Mouse (Mus musculus) forebrain, embryonic 13.5 days (tissue): ENCODE data around the gene St6gal1. TPM values are rescaled to one million over a fixed set of nuclear protein-coding genes. Genes with fewer than 3 reads are reported as not detected.

Experiments
- ATAC-seq: fragments of 200-750 bp; cut with Nextera tagmentation; 2 replicates; pipeline ENCODE4 v1.8.0; 2017
- H3K27ac ChIP-seq: fragments of 300-500 bp; sonication (generic); 2 replicates; pipeline ENCODE4 v1.5.1; 2015; ENCODE audit warnings: inconsistent platforms, mild to moderate bottlenecking, moderate library complexity
- H3K27me3 ChIP-seq: fragments of 300-500 bp; sonication (generic); 2 replicates; pipeline ENCODE4 v1.6.1; 2015; ENCODE audit warnings: mild to moderate bottlenecking, inconsistent platforms
- H3K36me3 ChIP-seq: fragments of 300-500 bp; sonication (generic); 2 replicates; pipeline ENCODE4 v1.6.1; 2015; ENCODE audit warnings: mild to moderate bottlenecking, inconsistent platforms; ENCODE audit not compliant: poor library complexity, severe bottlenecking
- H3K4me1 ChIP-seq: fragments of 300-500 bp; sonication (generic); 2 replicates; pipeline ENCODE4 v1.6.1; 2015; ENCODE audit warnings: inconsistent platforms
- H3K4me2 ChIP-seq: fragments of 300-500 bp; sonication (generic); 2 replicates; pipeline ENCODE4 v1.6.1; 2015; ENCODE audit warnings: inconsistent platforms, mild to moderate bottlenecking, moderate library complexity
- H3K4me3 ChIP-seq: fragments of 300-500 bp; sonication (generic); 2 replicates; pipeline ENCODE4 v1.5.1; 2015; ENCODE audit warnings: mild to moderate bottlenecking, inconsistent platforms
- H3K9ac ChIP-seq: fragments of 300-500 bp; sonication (generic); 2 replicates; pipeline ENCODE4 v1.6.1; 2015; ENCODE audit warnings: mild to moderate bottlenecking, inconsistent platforms
- H3K9me3 ChIP-seq: fragments of 300-500 bp; sonication (generic); replicated peaks from 2 replicates; pipeline ENCODE4 v1.6.1; 2016; ENCODE audit warnings: inconsistent platforms
- WGBS: fragments of 180-500 bp; shearing (Covaris S2); methylation state at CpG from one replicate; pipeline ENCODE4 v1.1.7; 2015; 5-methylcytosine and 5-hydroxymethylcytosine counted together
- polyA plus RNA-seq: library from polyadenylated mRNA; unstranded; fragments of >200 nt; fragmentation: Nextera tagmentation; extraction: Ambion mirVana; gene quantifications from 2 replicates; pipeline ENCODE4 v1.2.1, GENCODE M21; 2015

Gene St6gal1
- polyA plus RNA-seq, 1 experiment from 2014 or later, result 39.5 TPM

- peak overlapping the region; percentile 93 for H3K27ac ChIP-seq
- peak overlapping the region; percentile 73 for H3K4me3 ChIP-seq
- WGBS, result under 1% methylated on average over 41 of the region's 46 CpGs
- H3K4me1 ChIP-seq, result peaks cover 38% of the 10 kb centered on the region
- peak overlapping the region; percentile 96 for H3K9ac ChIP-seq
- ATAC-seq, result peak; percentile 88
- H3K36me3 ChIP-seq, result no peaks in the 10 kb centered on the region
- H3K9me3 ChIP-seq, result no peaks in the 10 kb centered on the region
- peak overlapping the region; percentile 71 for H3K4me2 ChIP-seq
- no peaks in the 10 kb centered on the region; the same call in 1 of the 2 replicates for H3K27me3 ChIP-seq
These were observed 655 bp downstream of the St6gal1 start for GRCm38 (mm10) chr16:23225069-23225721.

GRCm38 (mm10) chr16:23225821-23226600 is 1.5 kb downstream of the St6gal1 start:
- Histone ChIP-seq H3K36me3 (no peaks in the 10 kb centered on the region), H3K9me3 (no peaks in the 10 kb centered on the region), H3K27ac (peak overlapping the region; percentile 93), H3K27me3 (no peaks in the 10 kb centered on the region; the same call in 1 of the 2 replicates), H3K4me1 (peaks cover 44% of the 10 kb centered on the region), H3K4me3 (peak overlapping the region; percentile 73), H3K9ac (peak overlapping the region; percentile 96), H3K4me2 (peak overlapping the region; percentile 71)
- WGBS, result under 1% methylated on average over 28 of the region's 28 CpGs
- ATAC-seq, result peak; percentile 57

DNA sequence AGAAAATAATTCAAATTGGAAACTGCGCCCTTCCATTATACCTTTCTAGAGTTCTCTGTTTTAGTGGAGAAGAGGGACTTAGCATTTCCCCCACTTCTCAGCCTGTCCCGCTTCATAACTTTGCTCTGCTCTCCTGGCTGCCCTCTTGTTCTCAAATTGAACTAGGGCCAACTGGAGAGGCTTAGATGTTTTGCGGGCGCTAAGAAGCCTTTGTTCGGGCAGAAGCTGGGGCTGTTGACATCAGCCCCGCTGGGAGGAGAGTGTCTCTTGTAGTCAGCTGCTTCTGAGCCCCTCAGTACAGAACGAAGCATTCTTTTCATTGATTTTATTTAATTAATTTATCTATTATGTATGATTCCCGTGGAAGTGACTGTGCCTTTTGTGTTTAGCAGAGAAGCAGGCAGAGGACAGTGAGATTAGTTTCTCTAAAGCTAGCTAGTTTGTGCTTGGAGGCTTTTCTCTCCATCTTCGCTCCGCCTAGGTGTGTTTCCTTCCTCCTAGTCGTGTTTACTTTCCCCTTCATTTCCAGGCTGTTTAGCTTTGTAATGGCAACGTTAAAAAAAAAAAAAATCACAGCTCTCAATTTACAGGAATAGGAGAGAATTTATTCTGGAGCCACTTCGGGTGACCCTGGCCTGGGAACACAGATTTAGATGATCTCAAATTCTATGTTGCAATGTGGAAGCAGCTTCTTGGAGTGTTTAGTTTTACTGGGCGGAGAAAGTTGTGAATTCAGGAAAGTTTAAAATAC is 2.2 kb downstream of the St6gal1 start:
- peaks cover 48% of the 10 kb centered on the region for H3K4me1 ChIP-seq
- no peaks in the 10 kb centered on the region for H3K9me3 ChIP-seq
- peak overlapping the region; percentile 93 for H3K27ac ChIP-seq
- H3K36me3 ChIP-seq, result no peaks in the 10 kb centered on the region
- H3K4me3 ChIP-seq, result peak overlapping the region; percentile 73
- no peak for ATAC-seq
- WGBS, result 7% methylated on average over 14 of the region's 14 CpGs
- H3K27me3 ChIP-seq, result no peaks in the 10 kb centered on the region; the same call in 1 of the 2 replicates
- peak overlapping the region; percentile 96 for H3K9ac ChIP-seq
- peak overlapping the region; percentile 71 for H3K4me2 ChIP-seq

DNA sequence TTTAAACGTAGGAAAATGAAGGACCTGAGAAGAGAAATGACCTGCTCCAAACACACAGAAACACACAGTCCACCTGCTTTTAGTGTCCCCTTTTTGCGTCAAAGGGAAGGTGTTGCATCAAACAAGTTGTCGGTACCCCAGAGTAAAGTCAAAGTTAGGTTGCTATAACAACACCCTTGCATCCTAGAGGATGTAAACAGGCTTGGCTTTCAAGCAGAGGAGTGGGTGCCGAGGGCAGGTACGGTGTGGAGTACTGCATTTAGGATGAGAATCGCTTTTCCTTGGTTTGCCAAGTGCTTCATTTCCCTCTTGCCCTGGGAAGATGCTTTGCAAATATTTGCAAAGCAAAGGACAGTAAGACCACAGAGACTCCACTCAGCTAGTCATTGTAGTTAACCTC is 3.3 kb downstream of the St6gal1 start:
- Histone ChIP-seq H3K36me3 (no peaks in the 10 kb centered on the region), H3K4me3 (peak overlapping the region; percentile 73), H3K9ac (no peak overlapping the region), H3K27me3 (no peaks in the 10 kb centered on the region; the same call in 1 of the 2 replicates), H3K27ac (no peak overlapping the region), H3K4me1 (peaks cover 48% of the 10 kb centered on the region), H3K4me2 (peak overlapping the region; percentile 71), H3K9me3 (no peaks in the 10 kb centered on the region)
- no peak for ATAC-seq
- 22% methylated on average over 6 of the region's 6 CpGs for WGBS

GRCm38 (mm10) chr16:23228486-23228885 is 3.9 kb downstream of the St6gal1 start:
- no peak for ATAC-seq
- no peak overlapping the region for H3K27ac ChIP-seq
- WGBS, result 27% methylated on average over 3 of the region's 3 CpGs
- H3K9ac ChIP-seq, result no peak overlapping the region
- H3K4me2 ChIP-seq, result peak overlapping the region; percentile 71
- H3K9me3 ChIP-seq, result no peaks in the 10 kb centered on the region
- H3K36me3 ChIP-seq, result peaks cover 2% of the 10 kb centered on the region; the same call in 1 of the 2 replicates
- no peaks in the 10 kb centered on the region; the same call in 1 of the 2 replicates for H3K27me3 ChIP-seq
- peak overlapping the region; percentile 73 for H3K4me3 ChIP-seq
- peaks cover 48% of the 10 kb centered on the region for H3K4me1 ChIP-seq

GRCm38 (mm10) chr16:23229945-23230344 is 5.4 kb downstream of the St6gal1 start:
- H3K4me2 ChIP-seq, result no peak overlapping the region

DNA sequence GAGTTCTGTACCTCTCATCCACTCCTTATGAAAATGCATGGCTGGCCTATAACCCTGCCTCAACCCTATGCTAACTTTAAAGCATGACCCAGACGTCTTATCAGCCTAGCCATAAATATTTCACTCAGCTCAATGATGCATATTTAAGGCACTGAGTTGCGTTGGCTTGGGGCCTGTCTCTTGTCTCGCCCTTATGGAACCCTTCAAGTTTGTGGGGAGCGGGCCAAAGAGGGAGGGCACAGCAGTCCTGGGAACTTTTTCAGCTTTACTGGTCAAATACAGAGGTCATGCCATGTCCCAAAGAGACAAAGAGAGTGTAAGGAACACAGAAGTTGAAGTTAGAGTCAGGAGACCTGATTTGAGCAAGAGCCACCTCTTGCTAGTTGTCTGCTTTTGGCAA is 6.6 kb downstream of the St6gal1 start:
- Histone ChIP-seq H3K9me3 (no peaks in the 10 kb centered on the region), H3K4me2 (no peak overlapping the region), H3K4me3 (no peak overlapping the region), H3K36me3 (peaks cover 12% of the 10 kb centered on the region; the same call in 1 of the 2 replicates), H3K9ac (no peak overlapping the region), H3K27ac (no peak overlapping the region), H3K4me1 (peaks cover 38% of the 10 kb centered on the region), H3K27me3 (no peaks in the 10 kb centered on the region; the same call in 1 of the 2 replicates)
- ATAC-seq, result no peak
- WGBS, result 85% methylated on average over 4 of the region's 4 CpGs

More at GRCm38 (mm10) chr16:23229945-23230344, 5.4 kb downstream of the St6gal1 start:
- 71% methylated on average over 3 of the region's 3 CpGs for WGBS
- Histone ChIP-seq H3K36me3 (peaks cover 12% of the 10 kb centered on the region; the same call in 1 of the 2 replicates), H3K9ac (no peak overlapping the region), H3K4me3 (no peak overlapping the region), H3K27me3 (no peaks in the 10 kb centered on the region; the same call in 1 of the 2 replicates), H3K4me1 (peaks cover 38% of the 10 kb centered on the region), H3K27ac (no peak overlapping the region), H3K9me3 (no peaks in the 10 kb centered on the region)
- no peak for ATAC-seq

DNA sequence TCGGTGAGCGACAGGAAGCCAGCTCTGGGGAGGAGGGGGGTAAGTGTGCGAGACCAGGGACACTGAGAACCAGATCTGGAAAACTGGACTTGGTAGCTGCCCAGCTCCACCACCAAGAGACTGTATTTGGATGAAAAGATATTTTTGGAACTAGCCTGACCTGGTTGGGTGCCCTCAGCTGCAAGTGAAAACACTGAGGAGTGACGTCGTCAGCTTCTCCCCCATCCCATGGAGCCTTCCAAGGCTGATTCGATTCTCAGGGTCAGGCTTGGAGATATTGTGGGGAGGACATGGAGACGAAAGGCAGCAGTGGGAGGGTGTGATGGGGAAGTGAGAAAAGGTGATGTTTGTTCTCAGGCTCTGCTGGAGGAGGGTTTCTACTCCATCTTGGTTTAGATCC is 8.2 kb downstream of the St6gal1 start:
- H3K9ac ChIP-seq, result no peak overlapping the region
- no peak overlapping the region for H3K4me2 ChIP-seq
- H3K27ac ChIP-seq, result no peak overlapping the region
- H3K9me3 ChIP-seq, result no peaks in the 10 kb centered on the region
- H3K36me3 ChIP-seq, result peaks cover 12% of the 10 kb centered on the region; the same call in 1 of the 2 replicates
- H3K4me3 ChIP-seq, result no peak overlapping the region
- 83% methylated on average over 7 of the region's 7 CpGs for WGBS
- H3K4me1 ChIP-seq, result peaks cover 29% of the 10 kb centered on the region
- ATAC-seq, result no peak
- no peaks in the 10 kb centered on the region; the same call in 1 of the 2 replicates for H3K27me3 ChIP-seq

GRCm38 (mm10) chr16:23233496-23233895 is 9.0 kb downstream of the St6gal1 start:
- 91% methylated on average over 10 of the region's 10 CpGs for WGBS
- no peak overlapping the region for H3K4me2 ChIP-seq
- H3K27ac ChIP-seq, result no peak overlapping the region
- peaks cover 12% of the 10 kb centered on the region; the same call in 1 of the 2 replicates for H3K36me3 ChIP-seq
- no peak overlapping the region for H3K9ac ChIP-seq
- peaks cover 21% of the 10 kb centered on the region for H3K4me1 ChIP-seq
- H3K27me3 ChIP-seq, result no peaks in the 10 kb centered on the region; the same call in 1 of the 2 replicates
- H3K4me3 ChIP-seq, result no peak overlapping the region
- H3K9me3 ChIP-seq, result no peaks in the 10 kb centered on the region
- ATAC-seq, result no peak

DNA sequence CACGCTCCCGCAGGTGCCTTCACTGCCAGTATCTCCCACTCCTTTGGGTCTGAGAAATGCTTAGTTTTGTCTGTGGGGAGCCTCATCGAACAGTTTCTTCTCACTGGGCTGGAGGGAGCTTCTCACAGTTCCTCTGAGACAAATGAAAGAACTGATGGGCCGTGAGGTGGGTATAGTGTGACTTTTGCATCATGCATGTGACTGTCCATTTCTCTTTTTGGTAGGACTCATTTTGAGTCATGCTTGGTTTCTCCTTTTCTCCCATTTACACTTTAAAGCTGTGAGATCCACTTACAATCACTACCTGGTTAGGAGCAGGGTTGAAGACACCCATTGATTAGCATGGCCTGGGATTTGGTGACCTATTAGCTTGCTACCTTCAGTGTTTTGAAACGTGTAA is 10.0 kb downstream of the St6gal1 start:
- Histone ChIP-seq H3K36me3 (peaks cover 12% of the 10 kb centered on the region; the same call in 1 of the 2 replicates), H3K27me3 (no peaks in the 10 kb centered on the region), H3K9ac (no peak overlapping the region), H3K4me1 (peaks cover 18% of the 10 kb centered on the region), H3K4me3 (no peak overlapping the region), H3K4me2 (no peak overlapping the region), H3K27ac (no peak overlapping the region), H3K9me3 (no peaks in the 10 kb centered on the region)
- 91% methylated on average over 5 of the region's 5 CpGs for whole genome bisulfite sequencing
- ATAC-seq, result no peak

GRCm38 (mm10) chr16:23235173-23235694 is 10.7 kb downstream of the St6gal1 start:
- Histone ChIP-seq H3K4me3 (no peak overlapping the region), H3K4me1 (peaks cover 18% of the 10 kb centered on the region), H3K9me3 (no peaks in the 10 kb centered on the region), H3K9ac (no peak overlapping the region), H3K36me3 (peaks cover 12% of the 10 kb centered on the region; the same call in 1 of the 2 replicates), H3K27me3 (no peaks in the 10 kb centered on the region), H3K27ac (no peak overlapping the region), H3K4me2 (no peak overlapping the region)
- WGBS, result 50% methylated on average over 7 of the region's 7 CpGs
- ATAC-seq, result no peak
